Mouse (Mus musculus) liver, embryonic 16.5 days (tissue): ENCODE data around the gene Tmem131l. TPM values are rescaled to one million over a fixed set of nuclear protein-coding genes. Genes with fewer than 3 reads are reported as not detected.

Source experiments
- polyA plus RNA-seq: library from polyadenylated mRNA; unstranded; fragments of >200 nt; fragmentation: Nextera tagmentation; extraction: Ambion mirVana; gene quantifications from 2 replicates; pipeline ENCODE4 v1.2.1, GENCODE M21; 2015

Tmem131l gene
- polyA plus RNA-seq, 1 experiment from 2014 or later, result 29.8 TPM

Other genes starting within 250 kb of the Tmem131l start
- 2.5 and 3.0 TPM in 2 replicates for gene Tlr2, start 198.4 kb downstream of the Tmem131l start, polyA plus RNA-seq
- 4.9 and 5.7 TPM in 2 replicates for gene Mnd1, start 115.6 kb upstream of the Tmem131l start, polyA plus RNA-seq
- 0.27 and 0.37 TPM in 2 replicates for gene Gm6525, start 133.9 kb upstream of the Tmem131l start, polyA plus RNA-seq